Mouse (Mus musculus): ENCODE measurements around the gene Gm3636.
"Not testable (repeated sequence)": the region's sequence is repeated elsewhere in the genome, so short reads cannot be mapped to it uniquely, and the experiment has no call there.

Gene Gm3636

GRCm38 (mm10) chr14:6742232-6742631 lies at the start of gene Gm3636:
Gene Gm3636, minus strand, starts transcription at chr14:6742332.
- DNase-seq (ENCODE audit: low spot score in 2 of 2), result not testable (repeated sequence)

DNA sequence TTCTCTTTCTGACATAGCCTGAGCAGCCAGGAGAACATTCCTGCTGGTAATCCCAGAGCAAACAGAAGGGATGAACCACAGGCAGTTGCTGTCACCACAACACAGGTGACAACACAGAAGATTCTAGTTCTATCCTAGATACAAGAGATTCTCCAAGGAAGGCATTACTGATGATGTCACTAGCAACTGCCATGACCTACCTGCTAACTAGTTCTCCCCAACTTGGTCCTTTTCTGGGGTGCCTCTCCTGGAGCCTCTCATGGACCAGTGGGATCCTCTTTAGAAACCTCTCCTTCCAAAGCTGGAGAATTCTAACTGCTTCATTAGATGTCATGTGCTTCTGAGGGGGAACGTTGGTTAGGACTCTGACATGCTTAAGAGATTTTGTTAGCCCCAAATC lies 32.2 kb upstream of the Gm3636 start, which contains the start of gene Gm8362:
Gm8362 (minus strand) TSS at position 101 of the 400 bp plus-strand sequence.
- DNase-seq (ENCODE audit: low spot score in 2 of 2), result not testable (repeated sequence)

- not testable (repeated sequence) for DNase-seq (ENCODE audit: low spot score in 2 of 2)
Observed at GRCm38 (mm10) chr14:6757231-6757536, 15.1 kb upstream of the Gm3636 start.

- DNase-seq (ENCODE audit: low spot score in 2 of 2), result peak; percentile 15 to 42
Observed at GRCm38 (mm10) chr14:6756384-6757230, 14.5 kb upstream of the Gm3636 start.

DNA sequence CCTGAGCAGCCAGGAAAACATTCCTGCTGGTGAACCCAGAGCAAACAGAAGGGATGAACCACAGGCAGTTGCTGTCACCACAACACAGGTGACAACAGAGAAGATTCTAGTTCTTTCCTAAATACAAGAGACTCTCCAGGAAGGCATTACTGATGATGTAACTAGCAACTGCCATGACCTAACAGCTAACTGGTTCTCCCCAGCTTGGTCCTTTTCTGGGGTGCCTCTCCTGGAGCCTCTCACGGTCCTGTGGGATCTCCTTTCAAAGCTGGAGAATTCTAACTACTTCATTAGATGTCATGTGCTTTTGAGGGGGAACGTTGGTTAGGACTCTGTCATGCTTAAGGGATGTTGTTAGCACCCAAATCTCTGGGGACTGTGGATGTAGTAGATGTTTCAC lies 22.0 kb downstream of the Gm3636 start, which contains the start of gene Gm8050:
Gm8050 (minus strand) TSS at position 101 of the 400 bp plus-strand sequence.
- DNase-seq (ENCODE audit: low spot score in 2 of 2), result not testable (repeated sequence)

All from urinary bladder, postnatal 4 days (tissue).